Mouse (Mus musculus): ENCODE measurements around the gene Minos1. TPM values are rescaled to one million over a fixed set of nuclear protein-coding genes. Genes with fewer than 3 reads are reported as not detected.

The Minos1 gene
- polyA plus RNA-seq, 1 experiment from 2014 or later = 555 TPM

DNA sequence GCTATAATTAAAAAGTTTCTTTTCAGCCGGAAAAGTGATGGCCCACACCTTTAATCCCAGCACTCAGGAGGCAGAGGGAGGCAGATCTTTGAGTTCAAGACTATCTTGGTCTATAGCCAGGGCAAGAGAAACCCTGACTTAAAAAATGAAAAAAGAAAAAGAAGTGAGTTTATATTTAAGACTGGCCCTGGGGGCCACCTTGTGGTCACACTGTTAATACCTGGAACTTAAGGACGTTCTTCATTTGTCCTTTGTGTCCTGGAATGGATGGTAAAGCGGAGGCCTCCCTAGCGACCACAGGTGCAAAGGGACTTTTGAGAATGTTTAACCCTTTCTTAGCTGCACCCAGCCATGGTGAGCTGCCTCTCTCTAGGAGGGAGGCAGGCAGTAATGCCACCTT lies 52.2 kb downstream of the Minos1 start:
- Histone ChIP-seq H3K9me3 (ENCODE audit: control insufficient read depth, low read length) (no peaks in the 10 kb centered on the region), H3K36me3 (ENCODE audit: control insufficient read depth, insufficient read depth, low read length) (peaks cover 14% of the 10 kb centered on the region; the same call in 1 of the 2 replicates), H3K9ac (ENCODE audit: low read depth, low read length) (no peak overlapping the region), H3K4me2 (ENCODE audit: low read depth, low read length) (no peak overlapping the region), H3K27ac (replicated peaks; ENCODE audit: low read depth, low read length) (no peak overlapping the region), H3K27me3 (replicated peaks; ENCODE audit: control insufficient read depth, insufficient read depth, low read length) (peaks cover 35% of the 10 kb centered on the region), H3K4me3 (ENCODE audit: low read depth, low read length) (no peak overlapping the region), H3K4me1 (ENCODE audit: control insufficient read depth, insufficient read depth, low read length) (peaks cover 12% of the 10 kb centered on the region)
- DNase-seq (ENCODE audit: low spot score) (peak; percentile 49), ATAC-seq (ENCODE audit: low read depth) (no peak)
- WGBS = 13% methylated on average over 4 of the region's 4 CpGs

DNA sequence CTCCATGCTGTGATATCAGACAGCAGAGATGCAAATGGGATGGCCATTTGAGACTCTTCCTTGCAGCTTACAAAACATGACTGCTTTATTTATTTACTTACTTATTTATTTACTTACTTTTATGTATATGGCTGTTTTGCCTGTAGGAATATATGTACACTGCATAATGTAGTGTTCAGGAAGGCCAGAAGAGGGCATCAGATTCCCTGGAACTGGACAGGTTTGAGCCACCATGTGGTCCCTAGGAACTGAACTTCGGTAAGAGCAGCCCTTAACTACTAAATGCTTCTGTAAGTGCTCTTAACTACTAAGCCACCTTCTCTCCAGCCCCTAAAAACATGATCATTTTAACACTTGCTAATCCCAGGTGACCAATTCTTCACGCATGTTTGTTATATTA lies 52.6 kb downstream of the Minos1 start:
- no peak for ATAC-seq (ENCODE audit: low read depth)
- Histone ChIP-seq H3K9ac (ENCODE audit: low read depth, low read length) (no peak overlapping the region), H3K4me1 (ENCODE audit: control insufficient read depth, insufficient read depth, low read length) (peaks cover 9% of the 10 kb centered on the region), H3K27me3 (replicated peaks; ENCODE audit: control insufficient read depth, insufficient read depth, low read length) (peaks cover 39% of the 10 kb centered on the region), H3K27ac (replicated peaks; ENCODE audit: low read depth, low read length) (no peak overlapping the region), H3K4me2 (ENCODE audit: low read depth, low read length) (no peak overlapping the region), H3K4me3 (ENCODE audit: low read depth, low read length) (no peak overlapping the region), H3K9me3 (ENCODE audit: control insufficient read depth, low read length) (no peaks in the 10 kb centered on the region), H3K36me3 (ENCODE audit: control insufficient read depth, insufficient read depth, low read length) (peaks cover 13% of the 10 kb centered on the region; the same call in 1 of the 2 replicates)
- 27% methylated on average over 2 of the region's 2 CpGs for WGBS
- DNase-seq (ENCODE audit: low spot score) = peak; percentile 66

DNA sequence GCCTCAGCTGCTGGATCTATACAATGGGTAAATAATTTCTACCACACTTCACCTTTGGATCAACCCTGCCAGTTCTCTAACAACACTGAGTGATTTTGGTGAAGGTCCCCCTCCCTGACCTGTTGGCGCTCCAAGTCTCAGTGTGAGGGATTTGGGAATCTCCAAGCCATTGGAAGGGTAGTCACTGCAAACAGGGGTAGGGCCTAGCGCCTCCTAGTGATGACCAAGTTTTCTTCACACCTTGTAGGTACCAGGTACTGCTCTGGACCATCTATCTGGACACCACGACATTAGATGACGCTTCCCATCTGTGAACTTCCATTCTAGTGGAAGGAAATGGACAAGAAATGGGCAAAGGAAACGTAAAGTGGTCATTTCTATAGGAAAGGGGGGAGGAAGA lies 55.0 kb downstream of the Minos1 start:
- H3K4me2 ChIP-seq (ENCODE audit: low read depth, low read length) = peak overlapping the region; percentile 92
- no peak overlapping the region for H3K9ac ChIP-seq (ENCODE audit: low read depth, low read length)
- H3K9me3 ChIP-seq (ENCODE audit: control insufficient read depth, low read length) = no peaks in the 10 kb centered on the region
- H3K4me3 ChIP-seq (ENCODE audit: low read depth, low read length) = peak overlapping the region; percentile 59
- no peaks in the 10 kb centered on the region for H3K36me3 ChIP-seq (ENCODE audit: control insufficient read depth, insufficient read depth, low read length)
- H3K27me3 ChIP-seq (replicated peaks; ENCODE audit: control insufficient read depth, insufficient read depth, low read length) = peaks cover 45% of the 10 kb centered on the region
- H3K4me1 ChIP-seq (ENCODE audit: control insufficient read depth, insufficient read depth, low read length) = no peaks in the 10 kb centered on the region
- DNase-seq (ENCODE audit: low spot score) (no peak), ATAC-seq (ENCODE audit: low read depth) (no peak)
- WGBS = 21% methylated on average over 5 of the region's 5 CpGs
- no peak overlapping the region for H3K27ac ChIP-seq (replicated peaks; ENCODE audit: low read depth, low read length)

DNA sequence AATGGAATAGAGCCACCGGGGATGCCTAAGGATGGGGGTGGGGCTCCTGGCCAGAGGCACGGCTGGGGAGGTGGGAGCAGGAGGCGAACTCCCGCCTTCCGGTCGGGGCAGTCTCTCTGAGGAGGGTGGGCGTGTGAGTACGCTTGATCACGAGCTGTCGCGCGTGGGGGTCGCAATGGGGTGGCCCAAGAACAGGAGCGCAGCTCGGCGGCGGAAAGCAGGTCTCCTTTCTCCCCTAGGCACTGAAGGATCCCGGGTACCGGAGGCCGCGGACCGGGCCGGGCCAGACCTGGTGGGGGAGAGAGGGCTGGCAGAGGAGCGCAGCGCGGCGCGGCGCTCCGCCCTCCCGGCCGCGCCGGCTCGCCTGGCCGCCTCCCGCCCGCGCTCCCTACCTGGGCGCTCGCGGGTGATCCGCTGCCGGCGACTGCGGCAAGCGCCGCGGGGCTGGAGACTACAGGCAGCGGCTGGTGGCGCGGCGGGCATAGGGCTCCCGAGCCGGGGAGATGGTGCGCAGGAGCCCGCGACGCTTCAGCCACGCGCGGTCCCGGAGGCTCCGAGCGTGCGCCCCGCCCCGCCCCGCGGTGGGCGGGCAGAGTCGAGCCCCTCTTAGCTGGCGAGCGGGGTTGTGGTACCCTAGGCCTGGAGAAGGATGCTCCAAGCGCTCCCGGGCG lies 55.7 kb downstream of the Minos1 start, which contains the start of gene Htr6:
TSS of gene Htr6 (minus strand) at position 530 of the 671 bp plus-strand sequence.
- no peak for ATAC-seq (ENCODE audit: low read depth)

DNA sequence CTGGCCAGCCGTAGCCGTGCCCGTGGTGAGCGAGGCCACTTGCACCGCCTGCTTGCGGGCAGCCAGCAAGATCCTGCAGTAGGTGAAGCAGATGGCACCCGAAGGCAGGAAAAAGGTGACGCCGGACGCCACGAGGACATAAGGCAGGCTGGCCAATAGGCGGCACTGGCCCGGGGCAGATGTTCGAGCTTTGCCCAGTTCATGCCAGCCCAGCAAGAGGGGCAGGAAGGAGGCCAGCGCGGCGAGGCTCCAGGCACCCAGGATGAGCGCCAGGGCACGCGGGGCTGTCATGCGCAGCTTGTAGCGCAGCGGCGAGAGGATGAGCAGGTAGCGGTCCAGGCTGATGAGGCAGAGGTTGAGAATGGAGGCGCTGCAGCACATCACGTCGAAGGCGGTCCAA lies 56.9 kb downstream of the Minos1 start:
- 18% methylated on average over 25 of the region's 29 CpGs for WGBS
- Histone ChIP-seq H3K9me3 (ENCODE audit: control insufficient read depth, low read length) (no peaks in the 10 kb centered on the region), H3K9ac (ENCODE audit: low read depth, low read length) (no peak overlapping the region), H3K4me2 (ENCODE audit: low read depth, low read length) (peak overlapping the region; percentile 92; the same call in 1 of the 2 replicates), H3K4me3 (ENCODE audit: low read depth, low read length) (peak overlapping the region; percentile 59), H3K36me3 (ENCODE audit: control insufficient read depth, insufficient read depth, low read length) (no peaks in the 10 kb centered on the region), H3K27me3 (replicated peaks; ENCODE audit: control insufficient read depth, insufficient read depth, low read length) (peaks cover 45% of the 10 kb centered on the region), H3K27ac (replicated peaks; ENCODE audit: low read depth, low read length) (no peak overlapping the region), H3K4me1 (ENCODE audit: control insufficient read depth, insufficient read depth, low read length) (no peaks in the 10 kb centered on the region)
- ATAC-seq (ENCODE audit: low read depth) = no peak
- no peak for DNase-seq (ENCODE audit: low spot score)

More for the DNA sequence above, 55.7 kb downstream of the Minos1 start, which contains the start of gene Htr6:
- peak within 1 kb of the TSS; percentile 63 for H3K9ac ChIP-seq (ENCODE audit: low read depth, low read length)
- H3K27me3 ChIP-seq (replicated peaks; ENCODE audit: control insufficient read depth, insufficient read depth, low read length) = peaks cover 45% of the 10 kb centered on the region
- peak within 1 kb of the TSS; percentile 92 for H3K4me2 ChIP-seq (ENCODE audit: low read depth, low read length)
- 0% methylated on average over 12 of the region's 77 CpGs for WGBS
- no peaks in the 10 kb centered on the region for H3K9me3 ChIP-seq (ENCODE audit: control insufficient read depth, low read length)
- peak within 1 kb of the TSS; percentile 59 for H3K4me3 ChIP-seq (ENCODE audit: low read depth, low read length)
- no peak within 1 kb of the TSS for H3K27ac ChIP-seq (replicated peaks; ENCODE audit: low read depth, low read length)
- DNase-seq (ENCODE audit: low spot score) = no peak
- no peaks in the 10 kb centered on the region for H3K36me3 ChIP-seq (ENCODE audit: control insufficient read depth, insufficient read depth, low read length)
- H3K4me1 ChIP-seq (ENCODE audit: control insufficient read depth, insufficient read depth, low read length) = no peaks in the 10 kb centered on the region

DNA sequence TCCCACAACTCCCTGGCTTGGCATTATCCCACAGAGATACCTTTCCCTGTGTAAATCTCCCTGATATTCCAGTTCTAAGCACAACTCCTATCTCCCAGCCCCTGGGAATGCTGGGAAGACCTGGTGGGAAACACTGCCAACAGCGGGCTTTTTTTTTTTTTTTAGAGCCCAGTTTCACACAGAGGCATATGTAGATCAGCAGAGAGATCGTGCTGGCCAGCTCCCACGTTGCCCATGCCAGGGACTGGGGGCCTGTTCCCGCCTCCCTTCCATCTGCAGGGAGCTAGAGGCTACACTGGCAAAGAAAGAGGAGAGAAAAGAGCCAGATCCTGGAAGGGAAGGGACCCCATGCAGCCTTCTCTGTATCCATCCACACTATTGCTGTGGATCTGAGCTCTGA lies 62.6 kb downstream of the Minos1 start:
- Histone ChIP-seq H3K27me3 (replicated peaks; ENCODE audit: control insufficient read depth, insufficient read depth, low read length) (peaks cover 6% of the 10 kb centered on the region; the same call in 1 of the 2 replicates), H3K4me2 (ENCODE audit: low read depth, low read length) (no peak overlapping the region), H3K4me1 (ENCODE audit: control insufficient read depth, insufficient read depth, low read length) (no peaks in the 10 kb centered on the region), H3K27ac (replicated peaks; ENCODE audit: low read depth, low read length) (no peak overlapping the region), H3K4me3 (ENCODE audit: low read depth, low read length) (no peak overlapping the region), H3K9me3 (ENCODE audit: control insufficient read depth, low read length) (peaks cover 6% of the 10 kb centered on the region; the same call in 1 of the 2 replicates), H3K36me3 (ENCODE audit: control insufficient read depth, insufficient read depth, low read length) (no peaks in the 10 kb centered on the region), H3K9ac (ENCODE audit: low read depth, low read length) (no peak overlapping the region)
- 39% methylated on average over 4 of the region's 4 CpGs for WGBS
- ATAC-seq (ENCODE audit: low read depth) (no peak), DNase-seq (ENCODE audit: low spot score) (no peak)

DNA sequence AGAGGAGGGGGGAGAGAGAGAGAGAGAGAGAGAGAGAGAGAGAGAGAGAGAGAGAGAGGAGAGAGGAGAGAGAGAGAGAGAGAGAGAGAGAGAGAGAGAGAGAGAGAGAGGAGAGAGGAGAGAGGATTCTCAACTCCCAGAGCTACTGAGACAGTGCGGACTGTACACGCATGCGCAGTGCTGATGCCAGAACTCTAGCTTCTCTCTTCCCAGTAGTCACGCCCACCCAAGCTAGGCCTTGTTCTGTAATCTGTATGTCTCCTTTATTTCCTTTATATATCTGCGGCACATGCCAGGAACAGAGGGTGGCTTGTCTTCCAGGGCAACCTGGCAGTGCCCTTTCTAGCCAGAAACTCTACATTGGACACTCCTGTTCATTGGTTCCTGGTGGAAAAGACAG lies 66.1 kb downstream of the Minos1 start:
- no peaks in the 10 kb centered on the region for H3K27me3 ChIP-seq (replicated peaks; ENCODE audit: control insufficient read depth, insufficient read depth, low read length)
- WGBS = 88% methylated on average over 4 of the region's 5 CpGs
- no peak overlapping the region for H3K4me2 ChIP-seq (ENCODE audit: low read depth, low read length)
- H3K9ac ChIP-seq (ENCODE audit: low read depth, low read length) = no peak overlapping the region
- peaks cover 6% of the 10 kb centered on the region; the same call in 1 of the 2 replicates for H3K9me3 ChIP-seq (ENCODE audit: control insufficient read depth, low read length)
- ATAC-seq (ENCODE audit: low read depth) (no peak), DNase-seq (ENCODE audit: low spot score) (no peak)
- no peak overlapping the region for H3K27ac ChIP-seq (replicated peaks; ENCODE audit: low read depth, low read length)
- no peaks in the 10 kb centered on the region for H3K36me3 ChIP-seq (ENCODE audit: control insufficient read depth, insufficient read depth, low read length)
- H3K4me1 ChIP-seq (ENCODE audit: control insufficient read depth, insufficient read depth, low read length) = no peaks in the 10 kb centered on the region
- no peak overlapping the region for H3K4me3 ChIP-seq (ENCODE audit: low read depth, low read length)

DNA sequence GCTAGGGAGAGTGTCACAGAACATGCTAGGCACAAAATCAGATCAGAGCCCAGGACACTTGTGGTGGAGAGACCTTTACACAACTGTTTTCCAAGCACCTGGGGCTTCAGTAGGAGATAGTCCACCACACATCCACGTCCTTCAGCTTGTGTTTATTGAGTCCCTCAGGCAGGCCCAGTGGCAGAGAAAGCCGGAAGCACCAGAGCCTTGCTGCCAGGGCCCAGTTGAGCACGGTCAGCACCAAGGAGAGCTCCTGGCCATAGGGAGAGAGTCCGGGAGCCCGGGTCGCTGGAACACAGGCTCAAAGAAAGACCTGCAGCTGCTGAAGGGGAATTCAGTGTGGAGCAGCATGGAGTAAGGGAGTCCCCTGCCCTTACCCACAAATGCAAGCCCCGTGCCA lies 71.3 kb downstream of the Minos1 start:
- no peak for ATAC-seq (ENCODE audit: low read depth)
- Histone ChIP-seq H3K36me3 (ENCODE audit: control insufficient read depth, insufficient read depth, low read length) (no peaks in the 10 kb centered on the region), H3K4me1 (ENCODE audit: control insufficient read depth, insufficient read depth, low read length) (no peaks in the 10 kb centered on the region), H3K27ac (replicated peaks; ENCODE audit: low read depth, low read length) (no peak overlapping the region), H3K4me3 (ENCODE audit: low read depth, low read length) (no peak overlapping the region), H3K9me3 (ENCODE audit: control insufficient read depth, low read length) (no peaks in the 10 kb centered on the region), H3K9ac (ENCODE audit: low read depth, low read length) (no peak overlapping the region), H3K4me2 (ENCODE audit: low read depth, low read length) (no peak overlapping the region), H3K27me3 (replicated peaks; ENCODE audit: control insufficient read depth, insufficient read depth, low read length) (no peaks in the 10 kb centered on the region)
- WGBS = 14% methylated on average over 7 of the region's 7 CpGs
- peak; percentile 68 for DNase-seq (ENCODE audit: low spot score)

DNA sequence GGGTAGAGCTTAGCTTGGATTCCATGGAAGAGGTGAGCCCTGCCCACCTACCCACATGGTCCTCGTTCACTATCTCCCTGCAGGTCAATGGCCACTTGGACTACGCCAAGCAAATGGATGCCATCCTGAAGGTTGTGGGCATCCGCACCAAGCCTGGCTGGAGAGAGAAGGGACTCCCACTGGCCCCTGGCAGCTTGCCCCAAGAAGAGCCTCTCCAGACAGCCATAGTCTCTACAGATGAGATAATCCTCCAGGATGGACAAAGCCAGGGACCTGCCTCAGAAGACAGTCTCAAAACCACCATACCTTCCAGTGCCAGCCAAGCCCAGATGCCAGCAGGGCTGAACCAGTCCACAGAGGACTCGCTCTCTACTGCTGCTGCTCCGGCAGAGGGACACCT lies 72.9 kb downstream of the Minos1 start:
- ATAC-seq (ENCODE audit: low read depth) (no peak), DNase-seq (ENCODE audit: low spot score) (no peak)
- Histone ChIP-seq H3K4me3 (ENCODE audit: low read depth, low read length) (no peak overlapping the region), H3K4me1 (ENCODE audit: control insufficient read depth, insufficient read depth, low read length) (no peaks in the 10 kb centered on the region), H3K9me3 (ENCODE audit: control insufficient read depth, low read length) (no peaks in the 10 kb centered on the region), H3K27ac (replicated peaks; ENCODE audit: low read depth, low read length) (no peak overlapping the region), H3K9ac (ENCODE audit: low read depth, low read length) (no peak overlapping the region), H3K27me3 (replicated peaks; ENCODE audit: control insufficient read depth, insufficient read depth, low read length) (no peaks in the 10 kb centered on the region), H3K36me3 (ENCODE audit: control insufficient read depth, insufficient read depth, low read length) (no peaks in the 10 kb centered on the region), H3K4me2 (ENCODE audit: low read depth, low read length) (no peak overlapping the region)
- WGBS = 90% methylated on average over 5 of the region's 5 CpGs

Data from embryonic facial prominence, embryonic 14.5 days (tissue).